ENCODE assay signal across 8 mouse cellular contexts in genomic region chr7:125393654-125394346, GRCm38 (mm10). TPM values are rescaled to one million over a fixed set of nuclear protein-coding genes. Genes with fewer than 3 reads are reported as not detected.
A peak's percentile ranks its signal among the peaks of the same experiment; 100 is the strongest.
DNase-seq lines count a peak whose midpoint lies in the region; ATAC-seq lines count a peak whose summit lies in the region.

No protein-coding gene starts in this region.

- intact Hi-C loops in gastrocnemius, postnatal 14 days (cut with DNase I; ENCODE audit: low total_unique reads): loop anchor here (5.0 to 10.0 kb wide), 2 partner anchors 1009 to 1261 kb away; no protein-coding TSS in a partner anchor
- intact Hi-C loops in left cerebral cortex, postnatal 10 days (cut with DNase I): loop anchor here (5.0 to 10.0 kb wide), 3 partner anchors 609 to 1871 kb away; no protein-coding TSS in a partner anchor

- peaks cover 5% of the 10 kb centered on the region for H3K4me1 ChIP-seq in intestine, embryonic 14.5 days (replicated peaks; ENCODE audit: control insufficient read depth, insufficient read depth, low read length)

- 1% methylated on average over 25 of the region's 33 CpGs for WGBS in intestine, embryonic 14.5 days

- peak; percentile 94 for ATAC-seq in intestine, embryonic 14.5 days (replicated peaks; ENCODE audit: low FRiP score, low TSS enrichment, low read depth)
- ATAC-seq in megakaryocyte-erythroid progenitor cell, adult 5-6 weeks (replicated peaks; ENCODE audit: low FRiP score, low TSS enrichment, poor library complexity, severe bottlenecking): peak; percentile 82

- no peaks in the 10 kb centered on the region for H3K9me3 ChIP-seq in intestine, embryonic 14.5 days (ENCODE audit: control insufficient read depth, low read length)

- peak overlapping the region; percentile 85 for H3K4me2 ChIP-seq in intestine, embryonic 14.5 days (ENCODE audit: low read length)

- H3K4me3 ChIP-seq in intestine, embryonic 14.5 days (ENCODE audit: low read depth, low read length): peak overlapping the region; percentile 40

- peak overlapping the region; percentile 1; the same call in 1 of the 2 replicates for H3K9ac ChIP-seq in intestine, embryonic 14.5 days (ENCODE audit: low read length)

- DNase-seq in adrenal gland, adult (ENCODE audit: inconsistent age in 2 of 2, low spot score in 1 of 2): peak; percentile 91 to 98
- DNase-seq in embryo, embryonic 10 days (ENCODE audit: low spot score): peak; percentile 98
- peak; percentile 94 for DNase-seq in gastrocnemius, postnatal 14 days
- peak; percentile 100 for DNase-seq in intestine, embryonic 14.5 days (ENCODE audit: low spot score)
- DNase-seq in left cerebral cortex, postnatal 10 days (ENCODE audit: extremely low spot score in 1 of 2, low spot score in 2 of 2): peak; percentile 93 to 95
- peak; percentile 97 for DNase-seq in right cerebral cortex, postnatal 14 days
- peak; percentile 96 for DNase-seq in urinary bladder, postnatal 25 days (ENCODE audit: low spot score)

- H3K36me3 ChIP-seq in intestine, embryonic 14.5 days (ENCODE audit: control insufficient read depth, insufficient read depth, low read length): no peaks in the 10 kb centered on the region

- no peaks in the 10 kb centered on the region for H3K27me3 ChIP-seq in intestine, embryonic 14.5 days (replicated peaks; ENCODE audit: control insufficient read depth, insufficient read depth, low read length)

- H3K27ac ChIP-seq in intestine, embryonic 14.5 days (ENCODE audit: low read depth): no peak overlapping the region; the same call in 1 of the 2 replicates

RNA-seq across cellular contexts. Expression of gene Kdm8, which starts 50.7 kb away (rescaled TPM):
- 1 to 10 TPM; 4.3 to 4.9 TPM for total RNA-seq in gastrocnemius, postnatal 14 days (2021)
- polyA plus RNA-seq in intestine, embryonic 14.5 days (2014; fragmentation: Nextera tagmentation; extraction: Ambion mirVana): 9.9 and 13.0 TPM in 2 replicates
- 1 to 10 TPM; 3.4 to 4.1 TPM for total RNA-seq in left cerebral cortex, postnatal 10 days (2021)
- total RNA-seq in megakaryocyte-erythroid progenitor cell, adult 5-6 weeks (2014; fragmentation: Nextera tagmentation): 5.0 and 5.4 TPM in 2 replicates
- total RNA-seq in megakaryocyte-erythroid progenitor cell, adult 5-6 weeks (2017): 5.3 and 6.3 TPM in 2 replicates
